Mouse (Mus musculus): Measurements from ENCODE around the gene Cacna1i. TPM values are rescaled to one million over a fixed set of nuclear protein-coding genes. Genes with fewer than 3 reads are reported as not detected.

Gene Cacna1i
- polyA plus RNA-seq, 1 experiment from 2014 or later, result not detected

GRCm38 (mm10) chr15:80401980-80402379 is 114.9 kb downstream of the Cacna1i start:
- Histone ChIP-seq H3K4me3 (no peak overlapping the region), H3K4me1 (peaks cover 3% of the 10 kb centered on the region; the same call in 1 of the 2 replicates), H3K36me3 (no peaks in the 10 kb centered on the region), H3K9me3 (peaks cover 7% of the 10 kb centered on the region; the same call in 1 of the 2 replicates), H3K27me3 (ENCODE audit: insufficient read depth, poor library complexity, severe bottlenecking) (peaks cover 22% of the 10 kb centered on the region; the same call in 1 of the 2 replicates), H3K27ac (no peak overlapping the region)
- no peak for DNase-seq (ENCODE audit: low spot score)
- 79% methylated on average over 8 of the region's 8 CpGs for WGBS

- DNase-seq (ENCODE audit: low spot score), result no peak
- no peaks in the 10 kb centered on the region for H3K36me3 ChIP-seq
- 40% methylated on average over 1 of the region's 1 CpGs for WGBS
- peaks cover 17% of the 10 kb centered on the region for H3K27me3 ChIP-seq (ENCODE audit: insufficient read depth, poor library complexity, severe bottlenecking)
- no peak overlapping the region for H3K4me3 ChIP-seq
- H3K27ac ChIP-seq, result no peak overlapping the region
- peaks cover 5% of the 10 kb centered on the region; the same call in 1 of the 2 replicates for H3K9me3 ChIP-seq
- H3K4me1 ChIP-seq, result peaks cover 12% of the 10 kb centered on the region
Measured at GRCm38 (mm10) chr15:80407873-80408272, 120.8 kb downstream of the Cacna1i start.

- no peaks in the 10 kb centered on the region for H3K9me3 ChIP-seq
- 40% methylated on average over 7 of the region's 7 CpGs for WGBS
Measured at GRCm38 (mm10) chr15:80410661-80411060, 123.6 kb downstream of the Cacna1i start.

GRCm38 (mm10) chr15:80413070-80413469 is 126.0 kb downstream of the Cacna1i start:
- 71% methylated on average over 4 of the region's 4 CpGs for WGBS
- peaks cover 22% of the 10 kb centered on the region for H3K4me1 ChIP-seq
- H3K4me3 ChIP-seq, result no peak overlapping the region
- no peak overlapping the region for H3K27ac ChIP-seq
- no peaks in the 10 kb centered on the region for H3K9me3 ChIP-seq
- no peak for DNase-seq (ENCODE audit: low spot score)
- H3K36me3 ChIP-seq, result no peaks in the 10 kb centered on the region
- peaks cover 31% of the 10 kb centered on the region for H3K27me3 ChIP-seq (ENCODE audit: insufficient read depth, poor library complexity, severe bottlenecking)

More at GRCm38 (mm10) chr15:80410661-80411060, 123.6 kb downstream of the Cacna1i start:
- H3K27ac ChIP-seq, result no peak overlapping the region
- no peak for DNase-seq (ENCODE audit: low spot score)
- H3K27me3 ChIP-seq (ENCODE audit: insufficient read depth, poor library complexity, severe bottlenecking), result peaks cover 33% of the 10 kb centered on the region
- no peaks in the 10 kb centered on the region for H3K36me3 ChIP-seq
- H3K4me1 ChIP-seq, result peaks cover 22% of the 10 kb centered on the region
- H3K4me3 ChIP-seq, result no peak overlapping the region

- Histone ChIP-seq H3K4me1 (peaks cover 16% of the 10 kb centered on the region; the same call in 1 of the 2 replicates), H3K36me3 (no peaks in the 10 kb centered on the region), H3K9me3 (no peaks in the 10 kb centered on the region), H3K27me3 (ENCODE audit: insufficient read depth, poor library complexity, severe bottlenecking) (peaks cover 37% of the 10 kb centered on the region), H3K4me3 (no peak overlapping the region), H3K27ac (no peak overlapping the region)
- no peak for DNase-seq (ENCODE audit: low spot score)
- WGBS, result 82% methylated on average over 17 of the region's 17 CpGs
Measured at GRCm38 (mm10) chr15:80413988-80414721, 127.1 kb downstream of the Cacna1i start.

GRCm38 (mm10) chr15:80415132-80415531 is 128.1 kb downstream of the Cacna1i start:
- no peaks in the 10 kb centered on the region for H3K36me3 ChIP-seq
- H3K9me3 ChIP-seq, result no peaks in the 10 kb centered on the region
- DNase-seq (ENCODE audit: low spot score), result no peak
- no peak overlapping the region for H3K4me3 ChIP-seq
- WGBS, result 67% methylated on average over 4 of the region's 4 CpGs
- H3K27me3 ChIP-seq (ENCODE audit: insufficient read depth, poor library complexity, severe bottlenecking), result peaks cover 42% of the 10 kb centered on the region
- no peak overlapping the region for H3K27ac ChIP-seq
- H3K4me1 ChIP-seq, result peaks cover 13% of the 10 kb centered on the region; the same call in 1 of the 2 replicates

- Histone ChIP-seq H3K4me1 (peaks cover 13% of the 10 kb centered on the region; the same call in 1 of the 2 replicates), H3K4me3 (no peak overlapping the region), H3K36me3 (no peaks in the 10 kb centered on the region), H3K9me3 (no peaks in the 10 kb centered on the region), H3K27me3 (ENCODE audit: insufficient read depth, poor library complexity, severe bottlenecking) (peaks cover 42% of the 10 kb centered on the region), H3K27ac (0 out of 2 replicates have a peak overlapping the region, but pooled peaks have one; percentile 6)
- DNase-seq (ENCODE audit: low spot score), result no peak
- 66% methylated on average over 9 of the region's 9 CpGs for WGBS
Measured at GRCm38 (mm10) chr15:80417066-80417465, 130.0 kb downstream of the Cacna1i start.

GRCm38 (mm10) chr15:80418146-80418545 is 131.1 kb downstream of the Cacna1i start:
- peaks cover 13% of the 10 kb centered on the region; the same call in 1 of the 2 replicates for H3K4me1 ChIP-seq
- no peaks in the 10 kb centered on the region for H3K36me3 ChIP-seq
- H3K4me3 ChIP-seq, result no peak overlapping the region
- 78% methylated on average over 2 of the region's 2 CpGs for WGBS
- H3K27ac ChIP-seq, result no peak overlapping the region
- H3K27me3 ChIP-seq (ENCODE audit: insufficient read depth, poor library complexity, severe bottlenecking), result peaks cover 42% of the 10 kb centered on the region
- H3K9me3 ChIP-seq, result no peaks in the 10 kb centered on the region
- no peak for DNase-seq (ENCODE audit: low spot score)

- Histone ChIP-seq H3K36me3 (no peaks in the 10 kb centered on the region), H3K27me3 (ENCODE audit: insufficient read depth, poor library complexity, severe bottlenecking) (peaks cover 39% of the 10 kb centered on the region), H3K27ac (no peak overlapping the region), H3K9me3 (no peaks in the 10 kb centered on the region), H3K4me3 (no peak overlapping the region), H3K4me1 (0 out of 2 replicates have a peak, but pooled peaks cover 13% of the 10 kb centered on the region)
- no peak for DNase-seq (ENCODE audit: low spot score)
- WGBS, result 86% methylated on average over 11 of the region's 11 CpGs
Measured at GRCm38 (mm10) chr15:80430324-80430723, 143.3 kb downstream of the Cacna1i start.

- DNase-seq (ENCODE audit: low spot score), result no peak
- Histone ChIP-seq H3K4me3 (no peak overlapping the region), H3K9me3 (no peaks in the 10 kb centered on the region), H3K27me3 (ENCODE audit: insufficient read depth, poor library complexity, severe bottlenecking) (peaks cover 59% of the 10 kb centered on the region), H3K27ac (no peak overlapping the region), H3K4me1 (peaks cover 37% of the 10 kb centered on the region), H3K36me3 (no peaks in the 10 kb centered on the region)
- 58% methylated on average over 5 of the region's 5 CpGs for WGBS
Measured at GRCm38 (mm10) chr15:80436961-80437360, 149.9 kb downstream of the Cacna1i start.

- no peak for DNase-seq (ENCODE audit: low spot score)
- Histone ChIP-seq H3K27me3 (ENCODE audit: insufficient read depth, poor library complexity, severe bottlenecking) (peaks cover 57% of the 10 kb centered on the region), H3K36me3 (no peaks in the 10 kb centered on the region), H3K9me3 (no peaks in the 10 kb centered on the region), H3K27ac (no peak overlapping the region), H3K4me1 (peaks cover 37% of the 10 kb centered on the region), H3K4me3 (no peak overlapping the region)
- WGBS, result 82% methylated on average over 9 of the region's 9 CpGs
Measured at GRCm38 (mm10) chr15:80437996-80438395, 151.0 kb downstream of the Cacna1i start.

GRCm38 (mm10) chr15:80438423-80438822 is 151.4 kb downstream of the Cacna1i start:
- DNase-seq (ENCODE audit: low spot score), result no peak
- H3K27me3 ChIP-seq (ENCODE audit: insufficient read depth, poor library complexity, severe bottlenecking), result peaks cover 56% of the 10 kb centered on the region
- no peaks in the 10 kb centered on the region for H3K36me3 ChIP-seq
- WGBS, result 60% methylated on average over 9 of the region's 9 CpGs
- H3K4me1 ChIP-seq, result peaks cover 37% of the 10 kb centered on the region
- H3K4me3 ChIP-seq, result no peak overlapping the region
- H3K27ac ChIP-seq, result no peak overlapping the region
- H3K9me3 ChIP-seq, result no peaks in the 10 kb centered on the region

- Histone ChIP-seq H3K36me3 (no peaks in the 10 kb centered on the region), H3K27ac (no peak overlapping the region), H3K9me3 (no peaks in the 10 kb centered on the region), H3K4me1 (peaks cover 29% of the 10 kb centered on the region), H3K4me3 (no peak overlapping the region), H3K27me3 (ENCODE audit: insufficient read depth, poor library complexity, severe bottlenecking) (peaks cover 50% of the 10 kb centered on the region)
- DNase-seq (ENCODE audit: low spot score), result no peak
- WGBS, result 20% methylated on average over 6 of the region's 6 CpGs
Measured at GRCm38 (mm10) chr15:80440195-80440594, 153.2 kb downstream of the Cacna1i start.

All from heart, embryonic 10.5 days (tissue).